Comparison of ENCODE assay signal across 16 mouse cellular contexts in genomic region chr3:65858118-65858517, GRCm38 (mm10).
DNase-seq lines count a peak whose midpoint lies in the region; ATAC-seq and TF ChIP-seq lines count a peak whose summit lies in the region.
"Had no signal": no experiment of that assay in that cellular context is flagged by ENCODE, and none has a peak within 500 bp of the region (broad histone marks: within the 10 kb centered on the region; RNA-seq: fewer than 3 reads in every experiment).

No protein-coding gene starts in this region.

- 46% methylated on average over 11 of the region's 11 CpGs for WGBS in hindbrain, embryonic 12.5 days
- WGBS in hindbrain, embryonic 13.5 days, result 44% methylated on average over 11 of the region's 11 CpGs
- 45% methylated on average over 11 of the region's 11 CpGs for WGBS in lung, embryonic 14.5 days

- H3K9me3 ChIP-seq in hindbrain, embryonic 12.5 days (replicated peaks), result no peaks in the 10 kb centered on the region
- H3K9me3 ChIP-seq in hindbrain, embryonic 13.5 days, result no peaks in the 10 kb centered on the region
- no peaks in the 10 kb centered on the region for H3K9me3 ChIP-seq in lung, embryonic 14.5 days (ENCODE audit: low read depth, low read length)
- H3K9me3 ChIP-seq: heart, embryonic 15.5 days; intestine, embryonic 15.5 days; midbrain, embryonic 15.5 days; neural tube, embryonic 13.5 days had no signal

- ATAC-seq in hindbrain, embryonic 12.5 days (ENCODE audit: low FRiP score), result no peak
- ATAC-seq in hindbrain, embryonic 13.5 days (ENCODE audit: low FRiP score), result no peak
- ATAC-seq in lung, embryonic 14.5 days (ENCODE audit: insufficient read depth), result no peak
- peak; percentile 61 for ATAC-seq in megakaryocyte progenitor cell, adult 5-6 weeks (replicated peaks; ENCODE audit: poor library complexity)
- ATAC-seq: midbrain, embryonic 15.5 days had no signal

- no peak overlapping the region for H3K4me3 ChIP-seq in hindbrain, embryonic 12.5 days
- H3K4me3 ChIP-seq in hindbrain, embryonic 13.5 days, result no peak overlapping the region
- H3K4me3 ChIP-seq in lung, embryonic 14.5 days (ENCODE audit: low read depth, low read length), result no peak overlapping the region
- H3K4me3 ChIP-seq: heart, embryonic 15.5 days; intestine, embryonic 15.5 days; midbrain, embryonic 15.5 days; neural tube, embryonic 13.5 days had no signal

- H3K4me2 ChIP-seq in hindbrain, embryonic 12.5 days (replicated peaks), result peak overlapping the region; percentile 19; the same call in 1 of the 2 replicates
- H3K4me2 ChIP-seq in hindbrain, embryonic 13.5 days, result no peak overlapping the region
- peak overlapping the region; percentile 38; the same call in 1 of the 2 replicates for H3K4me2 ChIP-seq in lung, embryonic 14.5 days
- H3K4me2 ChIP-seq: intestine, embryonic 15.5 days; midbrain, embryonic 15.5 days had no signal

- TF ChIP-seq CTCF in lung, embryonic 14.5 days (IDR thresholded peaks at IDR 0.05; ENCODE audit: low read depth), result no peak

- no peak overlapping the region for H3K27ac ChIP-seq in hindbrain, embryonic 12.5 days
- no peak overlapping the region for H3K27ac ChIP-seq in hindbrain, embryonic 13.5 days
- H3K27ac ChIP-seq in lung, embryonic 14.5 days (ENCODE audit: low read depth), result no peak overlapping the region
- H3K27ac ChIP-seq: heart, embryonic 15.5 days; intestine, embryonic 15.5 days; midbrain, embryonic 15.5 days; neural tube, embryonic 13.5 days had no signal

- no peaks in the 10 kb centered on the region for H3K36me3 ChIP-seq in hindbrain, embryonic 12.5 days
- H3K36me3 ChIP-seq in hindbrain, embryonic 13.5 days, result no peaks in the 10 kb centered on the region
- H3K36me3 ChIP-seq in lung, embryonic 14.5 days (ENCODE audit: insufficient read depth), result no peaks in the 10 kb centered on the region
- H3K36me3 ChIP-seq: heart, embryonic 15.5 days; intestine, embryonic 15.5 days; midbrain, embryonic 15.5 days; neural tube, embryonic 13.5 days had no signal

- DNase-seq in adrenal gland, adult 2 months, result peak; percentile 29
- no peak for DNase-seq in adrenal gland, postnatal 4 days (ENCODE audit: low spot score in 2 of 2)
- no peak for DNase-seq in lung, embryonic 14.5 days
- no peak for DNase-seq in lung, postnatal 25 days (ENCODE audit: low spot score)
- no peak for DNase-seq in cerebellum, adult 11-12 months
- DNase-seq: cerebellum, postnatal 14 days; gastrocnemius, postnatal 14 days; retina, postnatal 1 day had no signal

- peaks cover 5% of the 10 kb centered on the region; the same call in 1 of the 2 replicates for H3K27me3 ChIP-seq in hindbrain, embryonic 12.5 days
- 0 out of 2 replicates have a peak, but pooled peaks cover 4% of the 10 kb centered on the region for H3K27me3 ChIP-seq in hindbrain, embryonic 13.5 days
- H3K27me3 ChIP-seq in lung, embryonic 14.5 days (ENCODE audit: insufficient read depth, low read length), result no peaks in the 10 kb centered on the region
- H3K27me3 ChIP-seq: CH12.LX; heart, embryonic 15.5 days; intestine, embryonic 15.5 days; midbrain, embryonic 15.5 days; neural tube, embryonic 13.5 days had no signal

- H3K4me1 ChIP-seq in hindbrain, embryonic 12.5 days, result peaks cover 30% of the 10 kb centered on the region
- H3K4me1 ChIP-seq in hindbrain, embryonic 13.5 days (replicated peaks), result peaks cover 32% of the 10 kb centered on the region
- peaks cover 19% of the 10 kb centered on the region for H3K4me1 ChIP-seq in lung, embryonic 14.5 days (ENCODE audit: insufficient read depth)

- H3K9ac ChIP-seq in hindbrain, embryonic 12.5 days, result no peak overlapping the region
- H3K9ac ChIP-seq in hindbrain, embryonic 13.5 days, result no peak overlapping the region
- no peak overlapping the region; the same call in 1 of the 2 replicates for H3K9ac ChIP-seq in lung, embryonic 14.5 days
- H3K9ac ChIP-seq: heart, embryonic 15.5 days; intestine, embryonic 15.5 days; midbrain, embryonic 15.5 days; neural tube, embryonic 13.5 days had no signal
